Mouse (Mus musculus) forebrain, embryonic 14.5 days (tissue): Measurements from ENCODE around the gene Gm48552. TPM values are rescaled to one million over a fixed set of nuclear protein-coding genes. Genes with fewer than 3 reads are reported as not detected.

Experiments
- ATAC-seq: fragments of 200-750 bp; cut with Nextera tagmentation; 2 replicates; pipeline ENCODE4 v1.8.0; 2017; ENCODE audit warnings: mild to moderate bottlenecking, moderate library complexity
- DNase-seq: peaks from one replicate; pipeline ENCODE4 v3.0.0-alpha.2; 2015; ENCODE audit warnings: low spot score
- H3K27ac ChIP-seq: fragments of 300-500 bp; sonication (generic); 2 replicates; pipeline ENCODE4 v1.5.1; 2014; ENCODE audit warnings: low read depth, mild to moderate bottlenecking, control low read depth, low read length, moderate library complexity
- H3K27me3 ChIP-seq: fragments of 300-500 bp; sonication (generic); replicated peaks from 2 replicates; pipeline ENCODE4 v1.6.1; 2014; ENCODE audit warnings: low read length, control low read depth, mixed read lengths; ENCODE audit not compliant: control insufficient read depth, insufficient read depth
- H3K36me3 ChIP-seq: fragments of 300-500 bp; sonication (generic); 2 replicates; pipeline ENCODE4 v1.6.1; 2014; ENCODE audit warnings: low read length, control low read depth; ENCODE audit not compliant: control insufficient read depth, insufficient read depth
- H3K4me1 ChIP-seq: fragments of 300-500 bp; sonication (generic); 2 replicates; pipeline ENCODE4 v1.6.1; 2014; ENCODE audit warnings: antibody characterized with exemption, low read length, control low read depth; ENCODE audit not compliant: control insufficient read depth, insufficient read depth
- H3K4me2 ChIP-seq: fragments of 300-500 bp; sonication (generic); 2 replicates; pipeline ENCODE4 v1.6.1; 2014; ENCODE audit warnings: mild to moderate bottlenecking, control low read depth, low read length
- H3K4me3 ChIP-seq: fragments of 300-500 bp; sonication (generic); 2 replicates; pipeline ENCODE4 v1.5.1; 2014; ENCODE audit warnings: low read depth, low read length, control low read depth
- H3K9ac ChIP-seq: fragments of 300-500 bp; sonication (generic); 2 replicates; pipeline ENCODE4 v1.6.1; 2014; ENCODE audit warnings: mild to moderate bottlenecking, low read length, control low read depth, moderate library complexity
- H3K9me3 ChIP-seq: fragments of 300-500 bp; sonication (generic); replicated peaks from 2 replicates; pipeline ENCODE4 v1.6.1; 2016; ENCODE audit warnings: low read length, control low read depth, mixed read lengths; ENCODE audit not compliant: control insufficient read depth
- WGBS: fragments of 180-500 bp; shearing (Covaris S2); extraction: QIAGEN DNeasy Blood & Tissue Kit; methylation state at CpG from one replicate; pipeline ENCODE4 v1.1.7; 2014; 5-methylcytosine and 5-hydroxymethylcytosine counted together
- polyA plus RNA-seq: library from polyadenylated mRNA; unstranded; fragments of >200 nt; fragmentation: Nextera tagmentation; extraction: Ambion mirVana; gene quantifications from 2 replicates; pipeline ENCODE4 v1.2.1, GENCODE M21; 2014

Gene Gm48552
- polyA plus RNA-seq, 1 experiment from 2014 or later, result 0.65 TPM

GRCm38 (mm10) chr10:81379809-81380378 lies 8.9 kb upstream of the Gm48552 start:
- 90% methylated on average over 6 of the region's 6 CpGs for WGBS
- no peak for ATAC-seq
- no peak overlapping the region for H3K27ac ChIP-seq
- H3K9me3 ChIP-seq, result no peaks in the 10 kb centered on the region
- no peak for DNase-seq
- 0 out of 2 replicates have a peak, but pooled peaks cover 8% of the 10 kb centered on the region for H3K36me3 ChIP-seq
- H3K27me3 ChIP-seq, result no peaks in the 10 kb centered on the region
- no peak overlapping the region for H3K9ac ChIP-seq
- no peak overlapping the region for H3K4me2 ChIP-seq
- no peak overlapping the region for H3K4me3 ChIP-seq
- H3K4me1 ChIP-seq, result peaks cover 18% of the 10 kb centered on the region

- Histone ChIP-seq H3K27ac (no peak overlapping the region), H3K9ac (no peak overlapping the region), H3K36me3 (peaks cover 13% of the 10 kb centered on the region), H3K9me3 (no peaks in the 10 kb centered on the region), H3K4me3 (no peak overlapping the region), H3K27me3 (no peaks in the 10 kb centered on the region), H3K4me1 (peaks cover 16% of the 10 kb centered on the region), H3K4me2 (no peak overlapping the region)
- DNase-seq (no peak), ATAC-seq (no peak)
- 90% methylated on average over 5 of the region's 5 CpGs for WGBS
Measured at GRCm38 (mm10) chr10:81382039-81382438, 6.8 kb upstream of the Gm48552 start.

- peak within 1 kb of the TSS; percentile 77 for H3K4me3 ChIP-seq
- WGBS, result 7% methylated on average over 52 of the region's 54 CpGs
Measured at GRCm38 (mm10) chr10:81383802-81384604, 4.8 kb upstream of the Gm48552 start, which contains the start of the genes Dohh and Gm48551. Dohh (plus strand) TSS chr10:81384428. Gm48551 (plus strand) TSS chr10:81384466.

DNA sequence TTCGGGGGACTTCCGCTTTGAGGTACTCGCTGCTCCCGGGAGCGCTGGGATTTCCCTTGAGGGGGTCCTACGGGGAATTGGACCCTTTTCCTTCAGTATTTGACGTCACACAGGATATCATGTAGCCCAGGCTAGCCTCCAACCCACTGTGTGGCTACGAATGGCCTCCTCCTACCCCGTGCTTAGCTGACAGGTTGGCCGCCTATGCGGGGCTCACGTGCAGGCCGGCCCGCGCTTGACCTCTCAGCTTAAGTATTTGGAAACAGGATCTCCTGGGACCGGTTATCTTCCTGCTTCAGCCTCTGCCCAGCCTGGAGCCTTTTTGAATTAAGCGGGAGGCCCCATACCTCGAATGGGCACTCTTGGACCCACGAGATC lies 4.2 kb upstream of the Gm48552 start:
- Histone ChIP-seq H3K4me2 (peak overlapping the region; percentile 79), H3K9ac (peak overlapping the region; percentile 77), H3K36me3 (peaks cover 35% of the 10 kb centered on the region), H3K4me3 (peak overlapping the region; percentile 77), H3K27me3 (no peaks in the 10 kb centered on the region), H3K9me3 (no peaks in the 10 kb centered on the region), H3K4me1 (peaks cover 7% of the 10 kb centered on the region), H3K27ac (peak overlapping the region; percentile 81)
- 2% methylated on average over 19 of the region's 19 CpGs for WGBS
- ATAC-seq, result peak; percentile 24
- no peak for DNase-seq

More at GRCm38 (mm10) chr10:81383802-81384604, 4.8 kb upstream of the Gm48552 start, which contains the start of the genes Dohh and Gm48551:
- ATAC-seq (peak; percentile 97), DNase-seq (peak; percentile 100)
- Histone ChIP-seq H3K9ac (peak within 1 kb of the TSS; percentile 77), H3K4me2 (peak within 1 kb of the TSS; percentile 79), H3K4me1 (peaks cover 9% of the 10 kb centered on the region), H3K36me3 (peaks cover 33% of the 10 kb centered on the region), H3K27me3 (no peaks in the 10 kb centered on the region), H3K9me3 (no peaks in the 10 kb centered on the region), H3K27ac (peak within 1 kb of the TSS; percentile 81)

GRCm38 (mm10) chr10:81385603-81386306 lies 3.0 kb upstream of the Gm48552 start:
- WGBS, result 83% methylated on average over 22 of the region's 22 CpGs
- 0 out of 2 replicates have a peak overlapping the region, but pooled peaks have one; percentile 77 for H3K9ac ChIP-seq
- H3K4me3 ChIP-seq, result no peak overlapping the region; the same call in 1 of the 2 replicates
- no peak overlapping the region for H3K27ac ChIP-seq
- H3K9me3 ChIP-seq, result no peaks in the 10 kb centered on the region
- H3K36me3 ChIP-seq, result peaks cover 36% of the 10 kb centered on the region
- peaks cover 7% of the 10 kb centered on the region for H3K4me1 ChIP-seq
- H3K4me2 ChIP-seq, result peak overlapping the region; percentile 79
- ATAC-seq (no peak), DNase-seq (no peak)
- H3K27me3 ChIP-seq, result no peaks in the 10 kb centered on the region

- H3K27ac ChIP-seq, result no peak overlapping the region
- H3K27me3 ChIP-seq, result no peaks in the 10 kb centered on the region
- H3K36me3 ChIP-seq, result peaks cover 38% of the 10 kb centered on the region
- no peak overlapping the region for H3K4me2 ChIP-seq
- no peak overlapping the region for H3K9ac ChIP-seq
- no peaks in the 10 kb centered on the region for H3K9me3 ChIP-seq
- 96% methylated on average over 20 of the region's 20 CpGs for WGBS
- DNase-seq (no peak), ATAC-seq (no peak)
- H3K4me3 ChIP-seq, result no peak overlapping the region
- H3K4me1 ChIP-seq, result peaks cover 7% of the 10 kb centered on the region
Measured at GRCm38 (mm10) chr10:81387716-81388115, 1.1 kb upstream of the Gm48552 start.

- Histone ChIP-seq H3K4me1 (peaks cover 7% of the 10 kb centered on the region), H3K4me2 (no peak overlapping the region), H3K4me3 (no peak overlapping the region), H3K9me3 (no peaks in the 10 kb centered on the region), H3K9ac (no peak overlapping the region), H3K27ac (no peak overlapping the region), H3K36me3 (peaks cover 38% of the 10 kb centered on the region), H3K27me3 (no peaks in the 10 kb centered on the region)
- DNase-seq (no peak), ATAC-seq (no peak)
- 53% methylated on average over 3 of the region's 3 CpGs for WGBS
Measured at GRCm38 (mm10) chr10:81389373-81389772, 568 bp downstream of the Gm48552 start.

- no peak overlapping the region for H3K4me3 ChIP-seq
- H3K4me1 ChIP-seq, result peaks cover 6% of the 10 kb centered on the region
- no peaks in the 10 kb centered on the region for H3K9me3 ChIP-seq
- H3K4me2 ChIP-seq, result no peak overlapping the region
- DNase-seq (peak; percentile 57), ATAC-seq (peak; percentile 74)
- 59% methylated on average over 23 of the region's 23 CpGs for WGBS
- H3K9ac ChIP-seq, result no peak overlapping the region
- no peak overlapping the region for H3K27ac ChIP-seq
- no peaks in the 10 kb centered on the region for H3K27me3 ChIP-seq
- H3K36me3 ChIP-seq, result peaks cover 38% of the 10 kb centered on the region
Measured at GRCm38 (mm10) chr10:81389801-81390677, 1.2 kb downstream of the Gm48552 start.
